Mouse (Mus musculus) CD4-positive naive resting alpha-beta T cell, adult 57 days (primary cell): ENCODE measurements around the gene Ces1f. TPM values are rescaled to one million over a fixed set of nuclear protein-coding genes. Genes with fewer than 3 reads are reported as not detected.

Experiments used
- total RNA-seq: library from RNA; stranded (reverse); gene quantifications from one replicate; pipeline ENCODE4 v1.2.4, GENCODE M21; 2023

The Ces1f gene
- not detected for total RNA-seq

DNA sequence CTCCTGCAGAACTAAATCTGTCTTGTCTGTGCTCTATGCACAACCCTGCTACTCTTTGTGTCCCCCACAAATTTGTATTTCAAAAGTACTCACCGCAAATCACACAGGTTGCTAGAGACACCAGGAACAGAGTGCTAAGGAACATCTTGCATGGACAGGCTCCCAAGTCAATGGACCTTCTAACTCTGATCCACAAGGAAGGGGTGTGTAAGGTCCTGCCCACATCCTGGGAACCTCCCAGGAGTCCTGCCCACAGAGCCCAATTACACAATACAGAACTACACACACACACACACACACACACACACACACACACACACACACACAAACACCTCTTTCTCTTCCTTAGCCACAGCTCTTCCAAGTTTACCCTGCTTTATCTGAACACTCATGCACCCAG is at the start of gene Ces1f:
TSS of gene Ces1f (minus strand) at position 192 of the 400 bp plus-strand sequence.

GRCm38 (mm10) chr8:93229446-93229845 is 50.1 kb downstream of the Ces1f start, which contains the start of gene Ces1e:
Gene Ces1e (minus strand): TSS chr8:93229619.

Other genes with a start within 250 kb of the Ces1f start
- not detected for gene Ces1a, start 231.6 kb downstream of the Ces1f start, total RNA-seq
- not detected for gene Ces1b, start 199.7 kb downstream of the Ces1f start, total RNA-seq
- gene Ces1c, start 148.5 kb downstream of the Ces1f start, total RNA-seq = not detected
- 0.65 TPM for gene Ces1d, start 81.9 kb downstream of the Ces1f start, total RNA-seq
- not detected for gene Ces1e, start 50.1 kb downstream of the Ces1f start, total RNA-seq
- not detected for gene Ces1g, start 57.6 kb upstream of the Ces1f start, total RNA-seq
- gene Ces1h, start 100.0 kb upstream of the Ces1f start, total RNA-seq = not detected